Mouse (Mus musculus) neural tube, embryonic 11.5 days (tissue): ENCODE data around the gene Tfr2. TPM values are rescaled to one million over a fixed set of nuclear protein-coding genes. Genes with fewer than 3 reads are reported as not detected.

Experiments
- ATAC-seq: fragments of 200-750 bp; cut with Nextera tagmentation; 2 replicates; pipeline ENCODE4 v1.8.0; 2017; ENCODE audit warnings: moderate number of reproducible peaks, mild to moderate bottlenecking, moderate TSS enrichment, moderate library complexity; ENCODE audit not compliant: insufficient read depth, low FRiP score, low TSS enrichment
- DNase-seq: peaks from one replicate; pipeline ENCODE4 v3.0.0-alpha.2; 2015; ENCODE audit warnings: low spot score
- H3K27ac ChIP-seq: fragments of 300-500 bp; sonication (generic); 2 replicates; pipeline ENCODE4 v1.5.1; 2014; ENCODE audit warnings: low read depth, mild to moderate bottlenecking, low read length
- H3K27me3 ChIP-seq: fragments of 300-500 bp; sonication (generic); 2 replicates; pipeline ENCODE4 v1.6.1; 2014; ENCODE audit warnings: mild to moderate bottlenecking, low read length, mixed read lengths; ENCODE audit not compliant: control insufficient read depth, insufficient read depth
- H3K36me3 ChIP-seq: fragments of 300-500 bp; sonication (generic); 2 replicates; pipeline ENCODE4 v1.6.1; 2014; ENCODE audit warnings: mild to moderate bottlenecking, low read length, moderate library complexity, mixed read lengths; ENCODE audit not compliant: control insufficient read depth, insufficient read depth
- H3K4me1 ChIP-seq: fragments of 300-500 bp; sonication (generic); 2 replicates; pipeline ENCODE4 v1.6.1; 2014; ENCODE audit warnings: low read length, mixed read lengths; ENCODE audit not compliant: control insufficient read depth, insufficient read depth
- H3K4me2 ChIP-seq: fragments of 300-500 bp; sonication (generic); 2 replicates; pipeline ENCODE4 v1.6.1; 2014; ENCODE audit warnings: low read depth, mild to moderate bottlenecking, moderate library complexity
- H3K4me3 ChIP-seq: fragments of 300-500 bp; sonication (generic); 2 replicates; pipeline ENCODE4 v1.5.1; 2014; ENCODE audit warnings: low read depth, low read length
- H3K9ac ChIP-seq: fragments of 300-500 bp; sonication (generic); 2 replicates; pipeline ENCODE4 v1.6.1; 2014; ENCODE audit warnings: mild to moderate bottlenecking, low read length
- H3K9me3 ChIP-seq: fragments of 300-500 bp; sonication (generic); 2 replicates; pipeline ENCODE4 v1.6.1; 2016; ENCODE audit warnings: low read length; ENCODE audit not compliant: control insufficient read depth
- WGBS: fragments of 180-500 bp; shearing (Covaris S2); extraction: QIAGEN DNeasy Blood & Tissue Kit; methylation state at CpG from one replicate; pipeline ENCODE4 v1.1.7; 2014; 5-methylcytosine and 5-hydroxymethylcytosine counted together
- microRNA-seq: library from miRNA; unstranded; fragments of <30 nt; microRNA quantifications from one replicate; pipeline ENCODE4, GENCODE M21; 2016
- polyA plus RNA-seq: library from polyadenylated mRNA; unstranded; fragments of >200 nt; fragmentation: Nextera tagmentation; extraction: Ambion mirVana; gene quantifications from 2 replicates; pipeline ENCODE4 v1.2.1, GENCODE M21; 2014

Tfr2 gene
- polyA plus RNA-seq, 1 experiment from 2014 or later: 0.97 TPM

- H3K9ac ChIP-seq: peak overlapping the region; percentile 83
- no peaks in the 10 kb centered on the region for H3K36me3 ChIP-seq
- peak overlapping the region; percentile 91 for H3K4me3 ChIP-seq
- peaks cover 20% of the 10 kb centered on the region for H3K4me1 ChIP-seq
- H3K9me3 ChIP-seq: no peaks in the 10 kb centered on the region
- H3K27ac ChIP-seq: peak overlapping the region; percentile 91
- H3K27me3 ChIP-seq: no peaks in the 10 kb centered on the region
- DNase-seq: no peak
- peak; percentile 46 for ATAC-seq
- peak overlapping the region; percentile 82 for H3K4me2 ChIP-seq
- under 1% methylated on average over 23 of the region's 23 CpGs for WGBS
Observed at GRCm38 (mm10) chr5:137629306-137629721, 59.7 kb downstream of the Tfr2 start.

- peak overlapping the region; percentile 91 for H3K4me3 ChIP-seq
- 28% methylated on average over 6 of the region's 6 CpGs for WGBS
- no peaks in the 10 kb centered on the region for H3K9me3 ChIP-seq
- H3K36me3 ChIP-seq: no peaks in the 10 kb centered on the region
- ATAC-seq (no peak), DNase-seq (no peak)
- peak overlapping the region; percentile 83 for H3K9ac ChIP-seq
- no peaks in the 10 kb centered on the region for H3K27me3 ChIP-seq
- H3K4me2 ChIP-seq: peak overlapping the region; percentile 82
- H3K4me1 ChIP-seq: peaks cover 20% of the 10 kb centered on the region
- no peak overlapping the region; the same call in 1 of the 2 replicates for H3K27ac ChIP-seq
Observed at GRCm38 (mm10) chr5:137629906-137630545, 60.4 kb downstream of the Tfr2 start.

GRCm38 (mm10) chr5:137630602-137631001 lies 61.0 kb downstream of the Tfr2 start:
- Histone ChIP-seq H3K4me2 (peak overlapping the region; percentile 82), H3K9ac (0 out of 2 replicates have a peak overlapping the region, but pooled peaks have one; percentile 8), H3K9me3 (no peaks in the 10 kb centered on the region), H3K27ac (no peak overlapping the region), H3K4me3 (peak overlapping the region; percentile 91), H3K36me3 (no peaks in the 10 kb centered on the region; the same call in 1 of the 2 replicates), H3K27me3 (no peaks in the 10 kb centered on the region), H3K4me1 (peaks cover 20% of the 10 kb centered on the region)
- 31% methylated on average over 3 of the region's 3 CpGs for WGBS
- DNase-seq (no peak), ATAC-seq (no peak)

GRCm38 (mm10) chr5:137631171-137631570 lies 61.5 kb downstream of the Tfr2 start:
- Histone ChIP-seq H3K4me1 (peaks cover 20% of the 10 kb centered on the region), H3K9ac (no peak overlapping the region), H3K27me3 (no peaks in the 10 kb centered on the region), H3K9me3 (no peaks in the 10 kb centered on the region), H3K36me3 (no peaks in the 10 kb centered on the region; the same call in 1 of the 2 replicates), H3K4me2 (peak overlapping the region; percentile 82), H3K27ac (no peak overlapping the region), H3K4me3 (no peak overlapping the region)
- WGBS: 67% methylated on average over 9 of the region's 9 CpGs
- no peak for DNase-seq
- ATAC-seq: no peak

- ATAC-seq: no peak
- H3K9ac ChIP-seq: peak overlapping the region; percentile 10; the same call in 1 of the 2 replicates
- 60% methylated on average over 4 of the region's 4 CpGs for whole genome bisulfite sequencing
- no peaks in the 10 kb centered on the region for H3K9me3 ChIP-seq
- DNase-seq: no peak
- no peaks in the 10 kb centered on the region for H3K27me3 ChIP-seq
- peaks cover 20% of the 10 kb centered on the region for H3K4me1 ChIP-seq
- no peak overlapping the region for H3K4me2 ChIP-seq
- H3K36me3 ChIP-seq: peaks cover 3% of the 10 kb centered on the region
- H3K27ac ChIP-seq: no peak overlapping the region
- H3K4me3 ChIP-seq: no peak overlapping the region
Observed at GRCm38 (mm10) chr5:137631591-137631990, 62.0 kb downstream of the Tfr2 start.

- no peaks in the 10 kb centered on the region for H3K9me3 ChIP-seq
- no peak overlapping the region for H3K4me3 ChIP-seq
- H3K27me3 ChIP-seq: no peaks in the 10 kb centered on the region
- no peak overlapping the region for H3K27ac ChIP-seq
- H3K4me2 ChIP-seq: no peak overlapping the region
- DNase-seq (no peak), ATAC-seq (no peak)
- WGBS: 84% methylated on average over 12 of the region's 12 CpGs
- no peak overlapping the region for H3K9ac ChIP-seq
- peaks cover 20% of the 10 kb centered on the region for H3K4me1 ChIP-seq
- H3K36me3 ChIP-seq: peaks cover 6% of the 10 kb centered on the region
Observed at GRCm38 (mm10) chr5:137633397-137634084, 63.9 kb downstream of the Tfr2 start.

Small RNA genes within 50 kb of the gene (microRNA-seq; reads per million reads assigned to microRNA genes)
- not detected for gene Mir6418

Other genes with a start within 250 kb of the Tfr2 start
- 7.9 and 9.0 TPM in 2 replicates for gene Slc12a9, start 236.2 kb upstream of the Tfr2 start, polyA plus RNA-seq
- gene Ephb4, start 219.7 kb upstream of the Tfr2 start, polyA plus RNA-seq: 33.5 and 33.6 TPM in 2 replicates
- 0.05 TPM in 1 of 2 replicates, not detected in the other for gene Zan, start 92.8 kb upstream of the Tfr2 start, polyA plus RNA-seq
- 53.9 and 57.9 TPM in 2 replicates for gene Pop7, start 67.3 kb upstream of the Tfr2 start, polyA plus RNA-seq
- 9.5 and 10.6 TPM in 2 replicates for gene Gigyf1, start 51.3 kb upstream of the Tfr2 start, polyA plus RNA-seq
- 0.34 and 0.51 TPM in 2 replicates for gene Epo, start 36.6 kb upstream of the Tfr2 start, polyA plus RNA-seq
- 449 and 479 TPM in 2 replicates for gene Gnb2, start 36.3 kb upstream of the Tfr2 start, polyA plus RNA-seq
- 38.6 and 40.0 TPM in 2 replicates for gene Actl6b, start 16.3 kb upstream of the Tfr2 start, polyA plus RNA-seq
- 27.8 and 28.5 TPM in 2 replicates for gene Mospd3, start 31.2 kb downstream of the Tfr2 start, polyA plus RNA-seq
- gene Pcolce, start 43.9 kb downstream of the Tfr2 start, polyA plus RNA-seq: 75.5 and 91.9 TPM in 2 replicates
- 0.21 TPM in 1 of 2 replicates, not detected in the other for gene Fbxo24, start 59.2 kb downstream of the Tfr2 start, polyA plus RNA-seq
- gene Lrch4, start 59.3 kb downstream of the Tfr2 start, polyA plus RNA-seq: 31.6 and 39.0 TPM in 2 replicates
- gene Gm20605, start 59.3 kb downstream of the Tfr2 start, polyA plus RNA-seq: 6.7 and 8.2 TPM in 2 replicates
- gene Sap25, start 71.5 kb downstream of the Tfr2 start, polyA plus RNA-seq: 5.6 and 6.0 TPM in 2 replicates
- gene Irs3, start 75.9 kb downstream of the Tfr2 start, polyA plus RNA-seq: 0.12 and 0.24 TPM in 2 replicates
- 13.6 and 14.6 TPM in 2 replicates for gene Agfg2, start 114.9 kb downstream of the Tfr2 start, polyA plus RNA-seq
- 3.8 and 4.4 TPM in 2 replicates for gene Nyap1, start 171.8 kb downstream of the Tfr2 start, polyA plus RNA-seq
- gene Tsc22d4, start 175.9 kb downstream of the Tfr2 start, polyA plus RNA-seq: 73.9 and 75.6 TPM in 2 replicates
- gene Ppp1r35, start 209.0 kb downstream of the Tfr2 start, polyA plus RNA-seq: 71.1 and 71.2 TPM in 2 replicates
- gene Mepce, start 217.8 kb downstream of the Tfr2 start, polyA plus RNA-seq: 10.0 and 10.7 TPM in 2 replicates
- 11.4 and 11.5 TPM in 2 replicates for gene Zcwpw1, start 218.0 kb downstream of the Tfr2 start, polyA plus RNA-seq